Mouse (Mus musculus) adipocyte (in vitro differentiated cells): Measurements from ENCODE around the gene Smco3.
"Not testable (repeated sequence)": the region's sequence is repeated elsewhere in the genome, so short reads cannot be mapped to it uniquely, and the experiment has no call there.

Experiments used
- DNase-seq: peaks from one replicate; pipeline ENCODE4 v3.0.0-alpha.2; 2016; ENCODE audit warnings: low spot score

Smco3 gene

GRCm38 (mm10) chr6:136835352-136835751 is at the start of gene Smco3:
TSS of gene Smco3 (minus strand) at chr6:136835452.
- no peak for DNase-seq

GRCm38 (mm10) chr6:136884766-136885165 is 49.5 kb upstream of the Smco3 start:
- not testable (repeated sequence) for DNase-seq

GRCm38 (mm10) chr6:136883961-136884360 is 48.7 kb upstream of the Smco3 start:
- DNase-seq = no peak

- DNase-seq = no peak
These were observed 48.2 kb upstream of the Smco3 start for GRCm38 (mm10) chr6:136883431-136883915.

- DNase-seq = no peak
These were observed 46.4 kb upstream of the Smco3 start for GRCm38 (mm10) chr6:136881678-136882077.

GRCm38 (mm10) chr6:136875670-136876069 is 40.4 kb upstream of the Smco3 start, which contains the start of gene Mgp:
TSS of gene Mgp (minus strand) at chr6:136875823.
- DNase-seq = no peak

GRCm38 (mm10) chr6:136874599-136874998 is 39.3 kb upstream of the Smco3 start:
- peak; percentile 37 for DNase-seq

GRCm38 (mm10) chr6:136868921-136869320 is 33.7 kb upstream of the Smco3 start:
- peak; percentile 33 for DNase-seq

GRCm38 (mm10) chr6:136866150-136866549 is 30.9 kb upstream of the Smco3 start:
- no peak for DNase-seq

GRCm38 (mm10) chr6:136865360-136865759 is 30.1 kb upstream of the Smco3 start:
- DNase-seq = no peak

- DNase-seq = peak; percentile 88
These were observed 25.8 kb upstream of the Smco3 start for GRCm38 (mm10) chr6:136861020-136861419.

GRCm38 (mm10) chr6:136858420-136858819 is 23.2 kb upstream of the Smco3 start:
- DNase-seq = no peak

- peak; percentile 50 for DNase-seq
These were observed 22.6 kb upstream of the Smco3 start for GRCm38 (mm10) chr6:136857873-136858260.

- no peak for DNase-seq
These were observed 22.1 kb upstream of the Smco3 start, which contains the start of gene Art4 for GRCm38 (mm10) chr6:136857186-136857872. TSS of gene Art4 (minus strand) at chr6:136857733.

GRCm38 (mm10) chr6:136856071-136856636 is 20.9 kb upstream of the Smco3 start:
- no peak for DNase-seq

GRCm38 (mm10) chr6:136855183-136855582 is 19.9 kb upstream of the Smco3 start:
- no peak for DNase-seq

- DNase-seq = no peak
These were observed 19.1 kb upstream of the Smco3 start for GRCm38 (mm10) chr6:136854361-136854781.

- DNase-seq = no peak
These were observed 17.5 kb upstream of the Smco3 start for GRCm38 (mm10) chr6:136852762-136853161.

GRCm38 (mm10) chr6:136852348-136852747 is 17.1 kb upstream of the Smco3 start:
- DNase-seq = no peak

- DNase-seq = no peak
These were observed 15.0 kb upstream of the Smco3 start for GRCm38 (mm10) chr6:136850267-136850666.

GRCm38 (mm10) chr6:136848971-136849370 is 13.7 kb upstream of the Smco3 start:
- DNase-seq = no peak

- no peak for DNase-seq
These were observed 13.1 kb upstream of the Smco3 start for GRCm38 (mm10) chr6:136848399-136848798.

GRCm38 (mm10) chr6:136847790-136848189 is 12.5 kb upstream of the Smco3 start:
- DNase-seq = peak; percentile 43
